Mouse (Mus musculus): ENCODE measurements around the gene Pdia5. TPM values are rescaled to one million over a fixed set of nuclear protein-coding genes. Genes with fewer than 3 reads are reported as not detected.

The Pdia5 gene
- polyA plus RNA-seq, 1 experiment from 2014 or later: 62.0 TPM

DNA sequence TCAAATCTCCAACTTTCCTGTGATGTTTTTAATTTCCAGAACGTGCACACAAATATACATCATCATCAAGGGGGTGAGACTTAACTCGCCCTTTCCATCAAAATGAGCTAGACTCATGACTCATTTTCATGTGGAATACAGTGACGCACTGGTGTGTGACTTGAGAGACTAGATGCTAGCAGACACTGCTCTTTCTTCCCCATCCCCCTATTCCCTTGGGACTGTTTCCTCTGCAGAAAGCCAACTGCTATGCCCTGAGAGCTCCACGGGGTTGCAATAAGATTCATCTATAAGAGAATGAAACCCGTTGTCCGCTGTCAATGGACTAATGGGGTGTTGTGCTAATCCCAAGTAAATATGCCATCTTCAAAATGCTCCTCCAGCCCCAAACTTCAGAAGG, 17.9 kb upstream of the Pdia5 start:
- Histone ChIP-seq H3K27me3 (ENCODE audit: insufficient read depth, low read length) (no peaks in the 10 kb centered on the region), H3K27ac (ENCODE audit: low read length) (no peak overlapping the region), H3K4me1 (ENCODE audit: insufficient read depth, low read length) (peaks cover 8% of the 10 kb centered on the region), H3K36me3 (ENCODE audit: insufficient read depth, low read length) (no peaks in the 10 kb centered on the region), H3K9me3 (ENCODE audit: low read length) (no peaks in the 10 kb centered on the region), H3K9ac (replicated peaks; ENCODE audit: low read length) (no peak overlapping the region), H3K4me3 (ENCODE audit: low read length) (no peak overlapping the region), H3K4me2 (replicated peaks; ENCODE audit: low read depth, low read length) (no peak overlapping the region)
- WGBS: 85% methylated on average over 6 of the region's 6 CpGs
- ATAC-seq (ENCODE audit: low FRiP score, low TSS enrichment): no peak

DNA sequence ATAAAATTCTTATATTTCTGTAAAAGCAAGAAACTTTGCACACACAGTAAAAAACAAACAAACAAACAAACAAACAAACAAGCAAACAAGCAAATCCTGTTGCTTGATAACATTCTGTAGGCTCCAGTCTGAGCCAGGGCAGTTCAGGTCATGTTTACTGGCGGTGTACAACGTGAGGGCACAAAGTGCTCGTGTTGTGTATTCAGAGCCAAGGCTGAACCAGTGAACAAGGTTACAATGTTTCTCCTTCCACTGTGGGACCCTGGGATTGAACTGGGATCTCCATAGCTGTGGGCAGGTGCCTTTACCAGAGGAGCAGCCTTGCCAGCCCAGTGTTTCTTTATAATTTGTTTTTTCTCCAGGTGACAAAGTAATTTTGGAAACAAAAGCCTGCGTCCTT, 15.1 kb upstream of the Pdia5 start:
- Histone ChIP-seq H3K27ac (ENCODE audit: low read length) (no peak overlapping the region), H3K4me2 (replicated peaks; ENCODE audit: low read depth, low read length) (no peak overlapping the region), H3K36me3 (ENCODE audit: insufficient read depth, low read length) (no peaks in the 10 kb centered on the region), H3K9ac (replicated peaks; ENCODE audit: low read length) (no peak overlapping the region), H3K27me3 (ENCODE audit: insufficient read depth, low read length) (no peaks in the 10 kb centered on the region), H3K4me3 (ENCODE audit: low read length) (no peak overlapping the region), H3K9me3 (ENCODE audit: low read length) (no peaks in the 10 kb centered on the region), H3K4me1 (ENCODE audit: insufficient read depth, low read length) (peaks cover 8% of the 10 kb centered on the region)
- 89% methylated on average over 4 of the region's 4 CpGs for WGBS
- ATAC-seq (ENCODE audit: low FRiP score, low TSS enrichment): no peak

DNA sequence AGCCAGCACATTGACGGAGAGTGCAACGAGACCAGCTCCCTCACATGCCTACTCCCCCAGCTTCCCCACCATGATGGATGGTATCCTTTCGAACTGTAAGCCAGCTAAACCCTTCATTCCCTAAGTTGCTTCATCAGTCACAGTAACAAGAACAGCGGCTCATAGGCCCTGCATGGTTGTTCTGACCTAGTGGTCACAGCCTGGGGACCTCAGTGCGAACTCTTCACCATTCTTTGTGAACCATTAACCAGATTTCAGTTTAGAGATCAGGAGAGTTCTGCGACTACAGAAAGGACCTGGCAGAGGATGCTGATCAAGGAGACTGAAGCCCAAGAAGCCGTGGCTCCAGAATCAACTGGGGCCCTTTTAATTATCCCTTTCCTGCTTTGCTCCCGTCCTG, 13.6 kb upstream of the Pdia5 start:
- H3K4me1 ChIP-seq (ENCODE audit: insufficient read depth, low read length): peaks cover 3% of the 10 kb centered on the region
- no peak for ATAC-seq (ENCODE audit: low FRiP score, low TSS enrichment)
- H3K9ac ChIP-seq (replicated peaks; ENCODE audit: low read length): no peak overlapping the region
- no peak overlapping the region for H3K4me3 ChIP-seq (ENCODE audit: low read length)
- H3K27me3 ChIP-seq (ENCODE audit: insufficient read depth, low read length): no peaks in the 10 kb centered on the region
- H3K36me3 ChIP-seq (ENCODE audit: insufficient read depth, low read length): no peaks in the 10 kb centered on the region
- H3K27ac ChIP-seq (ENCODE audit: low read length): no peak overlapping the region
- H3K4me2 ChIP-seq (replicated peaks; ENCODE audit: low read depth, low read length): no peak overlapping the region
- 68% methylated on average over 8 of the region's 8 CpGs for WGBS
- H3K9me3 ChIP-seq (ENCODE audit: low read length): peaks cover 6% of the 10 kb centered on the region; the same call in 1 of the 2 replicates

DNA sequence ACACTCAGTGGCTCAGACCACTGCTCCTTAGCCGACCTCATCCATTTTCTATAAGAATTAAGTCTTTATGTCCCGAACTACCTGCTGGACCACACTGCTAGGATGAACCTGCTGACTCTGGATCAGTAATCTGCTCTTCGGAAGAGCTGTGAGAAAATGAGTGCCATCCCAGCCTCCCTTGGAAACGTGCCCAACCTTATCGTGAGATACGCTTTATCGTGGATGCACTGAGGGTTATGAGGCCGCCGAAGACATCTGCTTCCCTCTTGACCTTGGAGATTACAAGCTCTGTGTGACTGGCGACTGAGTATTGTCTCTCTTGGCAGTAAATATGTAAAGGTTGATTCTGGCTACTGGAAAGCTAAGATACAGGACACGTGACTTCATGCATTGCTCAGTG, 11.8 kb upstream of the Pdia5 start:
- Histone ChIP-seq H3K4me3 (ENCODE audit: low read length) (no peak overlapping the region), H3K27me3 (ENCODE audit: insufficient read depth, low read length) (no peaks in the 10 kb centered on the region), H3K9ac (replicated peaks; ENCODE audit: low read length) (no peak overlapping the region), H3K36me3 (ENCODE audit: insufficient read depth, low read length) (no peaks in the 10 kb centered on the region), H3K27ac (ENCODE audit: low read length) (no peak overlapping the region), H3K9me3 (ENCODE audit: low read length) (peaks cover 6% of the 10 kb centered on the region; the same call in 1 of the 2 replicates), H3K4me2 (replicated peaks; ENCODE audit: low read depth, low read length) (no peak overlapping the region), H3K4me1 (ENCODE audit: insufficient read depth, low read length) (no peaks in the 10 kb centered on the region)
- no peak for ATAC-seq (ENCODE audit: low FRiP score, low TSS enrichment)
- 86% methylated on average over 11 of the region's 11 CpGs for WGBS

DNA sequence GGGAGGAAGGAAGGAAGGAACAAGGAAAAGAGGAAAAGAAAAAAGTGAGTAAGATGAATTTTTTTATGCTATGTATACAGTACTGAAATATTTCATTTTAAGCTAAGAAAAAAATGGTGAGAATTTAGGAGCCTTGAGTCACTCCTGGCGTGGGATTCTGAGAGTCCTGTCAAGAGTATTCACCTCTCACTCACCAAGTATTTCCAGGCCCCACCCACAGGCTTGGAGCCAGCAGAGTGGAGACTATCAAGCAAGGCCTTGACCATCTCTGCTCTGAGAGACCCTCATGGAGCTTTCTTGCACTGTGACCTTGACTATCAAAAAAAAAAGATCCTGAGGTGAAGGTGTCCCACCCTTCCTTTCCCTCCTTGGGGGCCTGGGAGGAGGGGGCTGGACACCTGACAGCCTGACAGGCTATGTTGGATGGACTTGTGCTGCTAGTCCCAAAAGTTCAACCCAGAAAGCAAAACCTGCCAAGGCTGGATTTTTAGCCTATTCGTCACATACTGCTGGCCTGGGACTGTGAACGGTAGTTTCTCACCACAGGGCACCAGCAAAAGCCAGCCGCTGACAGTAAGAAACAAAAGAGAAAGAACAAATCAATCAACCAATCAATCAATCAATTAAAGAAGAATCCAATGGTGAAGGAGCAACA, 10.6 kb upstream of the Pdia5 start:
- no peak overlapping the region for H3K9ac ChIP-seq (replicated peaks; ENCODE audit: low read length)
- H3K4me2 ChIP-seq (replicated peaks; ENCODE audit: low read depth, low read length): no peak overlapping the region
- no peak overlapping the region for H3K27ac ChIP-seq (ENCODE audit: low read length)
- H3K4me1 ChIP-seq (ENCODE audit: insufficient read depth, low read length): no peaks in the 10 kb centered on the region
- H3K36me3 ChIP-seq (ENCODE audit: insufficient read depth, low read length): no peaks in the 10 kb centered on the region
- H3K27me3 ChIP-seq (ENCODE audit: insufficient read depth, low read length): no peaks in the 10 kb centered on the region
- ATAC-seq (ENCODE audit: low FRiP score, low TSS enrichment): no peak
- WGBS: 59% methylated on average over 4 of the region's 4 CpGs
- peaks cover 6% of the 10 kb centered on the region; the same call in 1 of the 2 replicates for H3K9me3 ChIP-seq (ENCODE audit: low read length)
- no peak overlapping the region for H3K4me3 ChIP-seq (ENCODE audit: low read length)

DNA sequence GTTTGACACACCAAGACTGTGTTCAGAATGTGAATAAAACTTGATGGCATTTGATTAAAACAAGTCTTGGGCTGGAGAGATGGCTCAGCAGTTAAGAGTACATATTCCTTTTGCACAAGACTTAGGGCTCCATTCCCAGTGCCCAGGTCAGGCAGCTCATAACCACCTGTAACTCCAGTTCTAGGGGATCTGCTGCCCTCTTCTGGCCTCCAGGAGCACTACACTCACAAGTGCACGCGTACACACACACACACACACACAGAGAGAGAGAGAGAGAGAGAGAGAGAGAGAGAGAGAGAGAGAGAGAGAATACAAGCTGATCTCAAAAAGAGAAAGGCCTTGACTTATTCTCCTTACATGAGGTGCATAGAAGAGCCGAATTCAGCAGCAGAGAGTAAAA, 9.7 kb upstream of the Pdia5 start:
- H3K4me1 ChIP-seq (ENCODE audit: insufficient read depth, low read length): no peaks in the 10 kb centered on the region
- ATAC-seq (ENCODE audit: low FRiP score, low TSS enrichment): no peak
- H3K27me3 ChIP-seq (ENCODE audit: insufficient read depth, low read length): no peaks in the 10 kb centered on the region
- H3K36me3 ChIP-seq (ENCODE audit: insufficient read depth, low read length): no peaks in the 10 kb centered on the region
- no peak overlapping the region for H3K9ac ChIP-seq (replicated peaks; ENCODE audit: low read length)
- H3K9me3 ChIP-seq (ENCODE audit: low read length): peaks cover 6% of the 10 kb centered on the region; the same call in 1 of the 2 replicates
- WGBS: 93% methylated on average over 3 of the region's 3 CpGs
- H3K4me3 ChIP-seq (ENCODE audit: low read length): no peak overlapping the region
- H3K27ac ChIP-seq (ENCODE audit: low read length): no peak overlapping the region
- H3K4me2 ChIP-seq (replicated peaks; ENCODE audit: low read depth, low read length): no peak overlapping the region

DNA sequence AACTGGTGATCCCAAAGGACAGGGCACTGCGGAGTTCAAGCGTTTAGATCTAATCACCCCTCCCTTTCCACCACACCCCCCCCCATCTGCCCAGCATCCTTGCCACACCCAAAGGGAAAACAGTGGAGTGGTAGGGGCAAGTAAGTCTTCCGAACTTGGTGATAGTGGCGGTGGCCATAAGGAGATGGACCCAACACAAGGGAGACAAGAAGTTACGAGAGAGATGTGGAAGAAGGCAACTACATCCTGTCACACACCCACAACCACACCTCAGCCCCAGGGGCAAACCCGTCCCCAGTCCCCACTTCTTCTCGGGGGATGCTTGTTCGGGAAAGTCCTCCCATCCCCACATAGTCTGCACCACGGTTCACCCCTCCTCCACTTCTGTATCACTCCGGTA, 880 bp downstream of the Pdia5 start:
- H3K4me3 ChIP-seq (ENCODE audit: low read length): peak overlapping the region; percentile 84
- ATAC-seq (ENCODE audit: low FRiP score, low TSS enrichment): peak; percentile 1; the same call in 1 of the 2 replicates
- 9% methylated on average over 10 of the region's 10 CpGs for WGBS
- no peaks in the 10 kb centered on the region for H3K27me3 ChIP-seq (ENCODE audit: insufficient read depth, low read length)
- peaks cover 17% of the 10 kb centered on the region for H3K4me1 ChIP-seq (ENCODE audit: insufficient read depth, low read length)
- no peaks in the 10 kb centered on the region for H3K9me3 ChIP-seq (ENCODE audit: low read length)
- H3K36me3 ChIP-seq (ENCODE audit: insufficient read depth, low read length): no peaks in the 10 kb centered on the region
- no peak overlapping the region for H3K27ac ChIP-seq (ENCODE audit: low read length)
- H3K4me2 ChIP-seq (replicated peaks; ENCODE audit: low read depth, low read length): peak overlapping the region; percentile 84
- peak overlapping the region; percentile 80 for H3K9ac ChIP-seq (replicated peaks; ENCODE audit: low read length)

DNA sequence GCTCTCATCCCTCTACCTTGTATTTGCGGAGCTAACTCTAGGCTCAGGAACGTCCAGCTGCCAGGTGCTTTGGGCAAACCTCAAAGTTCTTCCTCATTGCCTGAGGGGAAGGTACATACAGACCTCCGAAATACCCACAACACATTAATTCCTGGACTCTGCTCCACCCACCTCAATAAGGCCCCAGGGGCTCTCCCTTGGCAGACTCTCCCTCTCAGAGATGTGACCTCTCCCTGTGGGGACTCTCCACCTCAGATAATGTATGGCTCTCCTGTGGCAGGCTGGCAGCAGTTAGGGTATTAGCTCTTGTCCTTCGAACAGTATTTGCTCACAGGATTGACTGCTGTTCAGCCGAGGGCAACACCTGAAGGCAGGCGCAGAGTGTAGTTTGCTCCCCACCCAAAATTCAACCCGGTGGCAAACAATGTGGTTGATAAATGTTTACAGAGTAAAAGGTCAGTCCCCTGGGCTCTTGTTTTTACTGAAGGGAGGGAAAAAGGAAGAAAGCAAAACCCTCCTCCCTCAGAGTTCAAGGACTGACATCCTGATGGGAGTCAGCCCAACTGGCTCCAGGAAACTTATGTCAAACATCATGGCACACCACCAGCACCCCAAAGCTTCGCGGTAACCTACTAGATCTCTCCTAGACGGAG, 1.5 kb downstream of the Pdia5 start:
- Histone ChIP-seq H3K36me3 (ENCODE audit: insufficient read depth, low read length) (no peaks in the 10 kb centered on the region), H3K27ac (ENCODE audit: low read length) (no peak overlapping the region), H3K4me1 (ENCODE audit: insufficient read depth, low read length) (peaks cover 17% of the 10 kb centered on the region), H3K4me3 (ENCODE audit: low read length) (peak overlapping the region; percentile 84), H3K4me2 (replicated peaks; ENCODE audit: low read depth, low read length) (peak overlapping the region; percentile 84), H3K27me3 (ENCODE audit: insufficient read depth, low read length) (no peaks in the 10 kb centered on the region), H3K9me3 (ENCODE audit: low read length) (no peaks in the 10 kb centered on the region), H3K9ac (replicated peaks; ENCODE audit: low read length) (peak overlapping the region; percentile 80; the same call in 1 of the 2 replicates)
- WGBS: 36% methylated on average over 10 of the region's 10 CpGs
- no peak for ATAC-seq (ENCODE audit: low FRiP score, low TSS enrichment)

DNA sequence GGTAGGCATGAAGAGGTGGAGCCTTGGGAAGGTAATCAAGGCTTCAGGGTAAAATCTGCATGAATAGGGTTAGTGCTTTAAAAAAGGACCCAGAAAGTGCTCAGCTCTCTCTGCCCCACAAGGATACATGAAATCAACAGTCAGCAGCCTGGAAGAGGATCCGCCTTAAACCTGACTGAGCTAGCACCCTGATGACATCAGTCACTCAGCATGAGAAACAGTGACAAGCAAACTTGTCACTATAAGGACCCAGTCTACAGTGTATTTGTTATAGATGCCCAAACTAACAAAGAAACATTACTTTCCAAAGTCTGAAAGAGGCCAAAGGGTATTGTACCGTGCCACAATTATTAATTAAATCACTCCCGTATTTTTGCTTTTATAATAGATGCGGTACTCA, 2.9 kb downstream of the Pdia5 start:
- no peak overlapping the region for H3K27ac ChIP-seq (ENCODE audit: low read length)
- H3K27me3 ChIP-seq (ENCODE audit: insufficient read depth, low read length): no peaks in the 10 kb centered on the region
- no peak overlapping the region for H3K4me2 ChIP-seq (replicated peaks; ENCODE audit: low read depth, low read length)
- 85% methylated on average over 4 of the region's 4 CpGs for WGBS
- no peaks in the 10 kb centered on the region for H3K36me3 ChIP-seq (ENCODE audit: insufficient read depth, low read length)
- H3K4me1 ChIP-seq (ENCODE audit: insufficient read depth, low read length): peaks cover 17% of the 10 kb centered on the region
- H3K9me3 ChIP-seq (ENCODE audit: low read length): no peaks in the 10 kb centered on the region
- H3K4me3 ChIP-seq (ENCODE audit: low read length): no peak overlapping the region
- no peak overlapping the region for H3K9ac ChIP-seq (replicated peaks; ENCODE audit: low read length)
- no peak for ATAC-seq (ENCODE audit: low FRiP score, low TSS enrichment)

DNA sequence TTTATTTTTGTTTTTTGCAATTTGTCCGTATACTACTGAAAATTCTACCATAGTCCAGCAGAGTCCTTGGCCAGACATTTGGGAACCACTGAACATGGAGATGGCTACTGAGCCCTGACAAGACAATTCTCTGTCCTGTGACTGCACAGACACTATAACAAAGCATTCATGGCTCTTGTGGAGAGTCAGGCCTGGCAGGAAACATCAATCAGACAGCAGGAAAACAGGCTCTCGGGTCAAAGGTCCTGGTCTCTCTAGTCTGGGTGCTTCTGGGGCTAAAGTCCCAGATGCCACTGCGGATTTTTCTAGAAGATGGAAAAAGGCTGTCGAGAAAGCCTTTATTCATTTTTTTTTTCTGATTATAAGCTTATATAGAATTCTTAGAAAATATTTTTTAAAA, 3.6 kb downstream of the Pdia5 start:
- H3K9ac ChIP-seq (replicated peaks; ENCODE audit: low read length): no peak overlapping the region
- H3K9me3 ChIP-seq (ENCODE audit: low read length): no peaks in the 10 kb centered on the region
- WGBS: 42% methylated on average over 4 of the region's 4 CpGs
- peaks cover 17% of the 10 kb centered on the region for H3K4me1 ChIP-seq (ENCODE audit: insufficient read depth, low read length)
- no peak for ATAC-seq (ENCODE audit: low FRiP score, low TSS enrichment)
- no peak overlapping the region for H3K4me2 ChIP-seq (replicated peaks; ENCODE audit: low read depth, low read length)
- no peak overlapping the region for H3K4me3 ChIP-seq (ENCODE audit: low read length)
- H3K27ac ChIP-seq (ENCODE audit: low read length): no peak overlapping the region
- H3K27me3 ChIP-seq (ENCODE audit: insufficient read depth, low read length): no peaks in the 10 kb centered on the region
- H3K36me3 ChIP-seq (ENCODE audit: insufficient read depth, low read length): no peaks in the 10 kb centered on the region
